Mouse (Mus musculus) testis, adult 2 months (tissue): Measurements from ENCODE around the gene Olfr355.

ENCODE experiments used
- CTCF ChIP-seq: fragments of 200-500 bp; IDR thresholded peaks from 2 replicates; pipeline ENCODE4 v1.5.1; 2012; ENCODE audit warnings: low read depth, mild to moderate bottlenecking, inconsistent platforms, low read length, moderate library complexity; ENCODE audit not compliant: control insufficient read depth, insufficient read depth, insufficient replicate concordance
- POLR2A ChIP-seq: fragments of 200-500 bp; IDR thresholded peaks from 2 replicates; pipeline ENCODE4 v1.6.1; 2012; ENCODE audit warnings: low read depth, mild to moderate bottlenecking, inconsistent platforms, low read length, moderate library complexity; ENCODE audit not compliant: control insufficient read depth

- no peak for TF ChIP-seq CTCF
- no peak for TF ChIP-seq POLR2A
Measured at GRCm38 (mm10) chr2:36936821-36937220, 8.1 kb upstream of the Olfr355 start, which contains the start of gene Olfr356.
